Mouse (Mus musculus) heart, embryonic 13.5 days (tissue): ENCODE measurements at regions not wholly inside any gene's neighbourhood (a gene's known extent, or its start where the extent isn't known, plus 50 kb on each side); places are given as distances from the start of the nearest gene placed in this dataset.

Source experiments
- ATAC-seq: fragments of 200-750 bp; cut with Nextera tagmentation; 2 replicates; pipeline ENCODE4 v1.8.0; 2017; ENCODE audit warnings: moderate TSS enrichment; ENCODE audit not compliant: insufficient number of reproducible peaks, low FRiP score, low TSS enrichment; ENCODE audit errors: extremely low read depth
- H3K27ac ChIP-seq: fragments of 300-500 bp; sonication (generic); replicated peaks from 2 replicates; pipeline ENCODE4 v1.5.1; 2015; ENCODE audit warnings: moderate library complexity, mild to moderate bottlenecking, inconsistent platforms
- H3K27me3 ChIP-seq: fragments of 300-500 bp; sonication (generic); replicated peaks from 2 replicates; pipeline ENCODE4 v1.6.1; 2015; ENCODE audit warnings: mild to moderate bottlenecking, inconsistent platforms
- H3K36me3 ChIP-seq: fragments of 300-500 bp; sonication (generic); 2 replicates; pipeline ENCODE4 v1.6.1; 2015; ENCODE audit warnings: mild to moderate bottlenecking, inconsistent platforms
- H3K4me1 ChIP-seq: fragments of 300-500 bp; sonication (generic); 2 replicates; pipeline ENCODE4 v1.6.1; 2015; ENCODE audit warnings: inconsistent platforms
- H3K4me2 ChIP-seq: fragments of 300-500 bp; sonication (generic); 2 replicates; pipeline ENCODE4 v1.6.1; 2015; ENCODE audit warnings: inconsistent platforms, mild to moderate bottlenecking, moderate library complexity
- H3K4me3 ChIP-seq: fragments of 300-500 bp; sonication (generic); 2 replicates; pipeline ENCODE4 v1.5.1; 2015; ENCODE audit warnings: moderate library complexity, mild to moderate bottlenecking, inconsistent platforms
- H3K9ac ChIP-seq: fragments of 300-500 bp; sonication (generic); 2 replicates; pipeline ENCODE4 v1.6.1; 2015; ENCODE audit warnings: inconsistent platforms, mild to moderate bottlenecking, moderate library complexity
- H3K9me3 ChIP-seq: fragments of 300-500 bp; sonication (generic); 2 replicates; pipeline ENCODE4 v1.6.1; 2016; ENCODE audit warnings: inconsistent platforms
- WGBS: fragments of 180-500 bp; shearing (Covaris S2); methylation state at CpG from one replicate; pipeline ENCODE4 v1.1.7; 2015; ENCODE audit warnings: mixed read lengths; 5-methylcytosine and 5-hydroxymethylcytosine counted together

GRCm38 (mm10) chr4:95376386-95376785, 180.9 kb upstream of the Fggy start:
- 65% methylated on average over 5 of the region's 5 CpGs for WGBS
- Histone ChIP-seq H3K9me3 (no peaks in the 10 kb centered on the region), H3K4me3 (no peak overlapping the region), H3K36me3 (no peaks in the 10 kb centered on the region), H3K27me3 (no peaks in the 10 kb centered on the region), H3K4me2 (no peak overlapping the region), H3K4me1 (peaks cover 9% of the 10 kb centered on the region), H3K9ac (no peak overlapping the region), H3K27ac (no peak overlapping the region)
- ATAC-seq = no peak

- no peak overlapping the region for H3K4me3 ChIP-seq
- H3K27ac ChIP-seq = no peak overlapping the region
- ATAC-seq = no peak
- no peaks in the 10 kb centered on the region for H3K27me3 ChIP-seq
- no peaks in the 10 kb centered on the region for H3K9me3 ChIP-seq
- no peak overlapping the region for H3K9ac ChIP-seq
- WGBS = 67% methylated on average over 9 of the region's 9 CpGs
- H3K36me3 ChIP-seq = no peaks in the 10 kb centered on the region
- H3K4me1 ChIP-seq = peaks cover 9% of the 10 kb centered on the region
- no peak overlapping the region for H3K4me2 ChIP-seq
These were observed 179.8 kb upstream of the Fggy start for GRCm38 (mm10) chr4:95377222-95378134.

GRCm38 (mm10) chr4:95378645-95379044, 178.7 kb upstream of the Fggy start:
- Histone ChIP-seq H3K9me3 (no peaks in the 10 kb centered on the region), H3K36me3 (no peaks in the 10 kb centered on the region), H3K9ac (no peak overlapping the region), H3K4me1 (peaks cover 9% of the 10 kb centered on the region), H3K4me3 (no peak overlapping the region), H3K27me3 (no peaks in the 10 kb centered on the region), H3K27ac (no peak overlapping the region), H3K4me2 (no peak overlapping the region)
- 51% methylated on average over 3 of the region's 3 CpGs for WGBS
- ATAC-seq = no peak

GRCm38 (mm10) chr4:95383216-95383892, 174.0 kb upstream of the Fggy start:
- H3K27ac ChIP-seq = no peak overlapping the region
- no peak overlapping the region for H3K9ac ChIP-seq
- no peak for ATAC-seq
- 78% methylated on average over 8 of the region's 8 CpGs for WGBS
- H3K36me3 ChIP-seq = no peaks in the 10 kb centered on the region
- H3K9me3 ChIP-seq = no peaks in the 10 kb centered on the region
- no peak overlapping the region for H3K4me2 ChIP-seq
- no peaks in the 10 kb centered on the region for H3K27me3 ChIP-seq
- H3K4me3 ChIP-seq = no peak overlapping the region
- peaks cover 22% of the 10 kb centered on the region for H3K4me1 ChIP-seq

GRCm38 (mm10) chr4:95385552-95385951, 171.8 kb upstream of the Fggy start:
- no peaks in the 10 kb centered on the region for H3K9me3 ChIP-seq
- peaks cover 30% of the 10 kb centered on the region for H3K4me1 ChIP-seq
- WGBS = 11% methylated on average over 7 of the region's 7 CpGs
- H3K27me3 ChIP-seq = no peaks in the 10 kb centered on the region
- H3K36me3 ChIP-seq = no peaks in the 10 kb centered on the region
- no peak overlapping the region for H3K27ac ChIP-seq
- H3K9ac ChIP-seq = no peak overlapping the region
- no peak overlapping the region for H3K4me2 ChIP-seq
- no peak overlapping the region for H3K4me3 ChIP-seq
- ATAC-seq = no peak

GRCm38 (mm10) chr4:95386021-95386420, 171.3 kb upstream of the Fggy start:
- H3K36me3 ChIP-seq = no peaks in the 10 kb centered on the region
- H3K9me3 ChIP-seq = no peaks in the 10 kb centered on the region
- no peak for ATAC-seq
- peaks cover 34% of the 10 kb centered on the region for H3K4me1 ChIP-seq
- no peak overlapping the region for H3K27ac ChIP-seq
- H3K9ac ChIP-seq = no peak overlapping the region
- H3K27me3 ChIP-seq = no peaks in the 10 kb centered on the region
- WGBS = 20% methylated on average over 2 of the region's 2 CpGs
- H3K4me2 ChIP-seq = no peak overlapping the region
- no peak overlapping the region for H3K4me3 ChIP-seq

GRCm38 (mm10) chr4:95388556-95388955, 168.8 kb upstream of the Fggy start:
- no peak overlapping the region for H3K27ac ChIP-seq
- no peak overlapping the region for H3K4me3 ChIP-seq
- no peak for ATAC-seq
- no peaks in the 10 kb centered on the region for H3K36me3 ChIP-seq
- WGBS = 24% methylated on average over 3 of the region's 3 CpGs
- H3K9ac ChIP-seq = no peak overlapping the region
- no peaks in the 10 kb centered on the region for H3K27me3 ChIP-seq
- no peak overlapping the region for H3K4me2 ChIP-seq
- no peaks in the 10 kb centered on the region for H3K9me3 ChIP-seq
- H3K4me1 ChIP-seq = peaks cover 34% of the 10 kb centered on the region

- Histone ChIP-seq H3K36me3 (no peaks in the 10 kb centered on the region), H3K27me3 (no peaks in the 10 kb centered on the region), H3K9me3 (no peaks in the 10 kb centered on the region), H3K4me3 (no peak overlapping the region), H3K4me1 (peaks cover 34% of the 10 kb centered on the region), H3K27ac (no peak overlapping the region), H3K4me2 (no peak overlapping the region), H3K9ac (no peak overlapping the region)
- no peak for ATAC-seq
- 39% methylated on average over 2 of the region's 2 CpGs for WGBS
These were observed 167.7 kb upstream of the Fggy start for GRCm38 (mm10) chr4:95389647-95390046.

GRCm38 (mm10) chr4:95390549-95390948, 166.8 kb upstream of the Fggy start:
- Histone ChIP-seq H3K4me2 (no peak overlapping the region), H3K4me3 (no peak overlapping the region), H3K36me3 (no peaks in the 10 kb centered on the region), H3K4me1 (peaks cover 30% of the 10 kb centered on the region), H3K9me3 (no peaks in the 10 kb centered on the region), H3K27me3 (no peaks in the 10 kb centered on the region), H3K9ac (no peak overlapping the region), H3K27ac (no peak overlapping the region)
- ATAC-seq = no peak

GRCm38 (mm10) chr4:95395746-95396145, 161.6 kb upstream of the Fggy start:
- peaks cover 11% of the 10 kb centered on the region for H3K4me1 ChIP-seq
- H3K27me3 ChIP-seq = no peaks in the 10 kb centered on the region
- H3K36me3 ChIP-seq = no peaks in the 10 kb centered on the region
- no peak overlapping the region for H3K9ac ChIP-seq
- no peak overlapping the region for H3K27ac ChIP-seq
- no peak for ATAC-seq
- no peaks in the 10 kb centered on the region for H3K9me3 ChIP-seq
- H3K4me2 ChIP-seq = no peak overlapping the region
- H3K4me3 ChIP-seq = no peak overlapping the region
- WGBS = 58% methylated on average over 3 of the region's 3 CpGs

- H3K9me3 ChIP-seq = no peaks in the 10 kb centered on the region
- H3K9ac ChIP-seq = no peak overlapping the region
- no peak overlapping the region for H3K27ac ChIP-seq
- H3K27me3 ChIP-seq = no peaks in the 10 kb centered on the region
- H3K36me3 ChIP-seq = no peaks in the 10 kb centered on the region
- H3K4me3 ChIP-seq = no peak overlapping the region
- no peak for ATAC-seq
- H3K4me2 ChIP-seq = no peak overlapping the region
- peaks cover 8% of the 10 kb centered on the region for H3K4me1 ChIP-seq
These were observed 159.0 kb upstream of the Fggy start for GRCm38 (mm10) chr4:95398301-95398700.

GRCm38 (mm10) chr4:95402273-95402672, 155.0 kb upstream of the Fggy start:
- WGBS = 62% methylated on average over 6 of the region's 6 CpGs
- H3K27me3 ChIP-seq = no peaks in the 10 kb centered on the region
- no peaks in the 10 kb centered on the region for H3K36me3 ChIP-seq
- H3K9ac ChIP-seq = no peak overlapping the region
- no peak overlapping the region for H3K4me3 ChIP-seq
- no peaks in the 10 kb centered on the region for H3K9me3 ChIP-seq
- H3K4me2 ChIP-seq = no peak overlapping the region
- peaks cover 6% of the 10 kb centered on the region for H3K4me1 ChIP-seq
- ATAC-seq = no peak
- H3K27ac ChIP-seq = no peak overlapping the region
